Mouse (Mus musculus) CD8-positive naive resting alpha-beta T cell, adult 57 days (primary cell): ENCODE measurements around the gene Btf3. TPM values are rescaled to one million over a fixed set of nuclear protein-coding genes. Genes with fewer than 3 reads are reported as not detected.

Experiments used
- total RNA-seq: library from RNA; stranded (reverse); gene quantifications from one replicate; pipeline ENCODE4 v1.2.4, GENCODE M21; 2023

Btf3 gene
- total RNA-seq: 395 TPM

GRCm38 (mm10) chr13:98316480-98317245, at the start of gene Btf3:
Gene Btf3, minus strand, starts transcription at chr13:98317006.

GRCm38 (mm10) chr13:98354090-98354801, 37.4 kb upstream of the Btf3 start, which contains the start of gene Foxd1:
Gene Foxd1, plus strand, starts transcription at chr13:98354242.

GRCm38 (mm10) chr13:98279686-98280085, 37.1 kb downstream of the Btf3 start, which contains the start of gene Gm21976:
Gene Gm21976, plus strand, starts transcription at chr13:98279887.

GRCm38 (mm10) chr13:98262636-98263457, 54.0 kb downstream of the Btf3 start, which contains the start of the genes Utp15 and Ankra2:
Gene Utp15, minus strand, starts transcription at chr13:98263041.
Gene Ankra2, plus strand, starts transcription at chr13:98263074.

Other genes starting within 250 kb of the Btf3 start
- not detected for gene Arhgef28, start 110.6 kb downstream of the Btf3 start, total RNA-seq
- 37.3 TPM for gene Utp15, start 54.0 kb downstream of the Btf3 start, total RNA-seq
- gene Ankra2, start 53.9 kb downstream of the Btf3 start, total RNA-seq: 31.6 TPM
- not detected for gene Gm21976, start 37.1 kb downstream of the Btf3 start, total RNA-seq
- 0.09 TPM for gene Foxd1, start 37.2 kb upstream of the Btf3 start, total RNA-seq
- not detected for gene Gm10320, start 175.0 kb upstream of the Btf3 start, total RNA-seq